Mouse (Mus musculus): ENCODE results near the gene Hemk1.

GRCm38 (mm10) chr9:107309171-107309570 lies 29.0 kb downstream of the Hemk1 start:
- TF ChIP-seq POLR2A (IDR thresholded peaks at IDR 0.05; ENCODE audit: low read depth, low read length): no peak
- no peak for TF ChIP-seq CTCF (IDR thresholded peaks at IDR 0.05; ENCODE audit: borderline replicate concordance, insufficient read depth, low read length)

All from embryonic fibroblast, embryonic 13.5 days (primary cell).